ENCODE assay signal across 27 mouse cellular contexts in the genomic region with DNA sequence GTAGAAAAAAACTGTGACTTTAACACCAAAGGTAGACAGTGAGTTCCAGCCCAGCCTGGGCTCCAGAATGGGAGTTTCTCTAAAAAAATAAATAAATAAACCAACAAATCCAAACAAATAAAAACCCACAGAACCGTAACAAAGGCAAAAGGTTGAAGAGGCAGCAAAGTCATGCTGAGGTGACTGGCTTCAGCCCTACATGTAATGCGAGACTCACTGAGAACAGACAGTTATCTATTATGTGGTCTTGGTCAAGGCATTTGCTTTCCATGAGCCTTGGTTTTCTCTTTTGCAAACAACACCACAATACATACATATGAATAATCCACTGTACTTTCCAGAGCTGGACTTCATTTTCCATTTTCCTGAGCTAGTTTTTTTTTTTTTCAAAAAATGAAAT.
"Had no signal": no experiment of that assay in that cellular context is flagged by ENCODE, and none has a peak within 500 bp of the region (broad histone marks: within the 10 kb centered on the region; RNA-seq: fewer than 3 reads in every experiment).

No protein-coding gene starts in this region.

- ATAC-seq: forebrain, embryonic 13.5 days; forebrain, embryonic 14.5 days; forebrain, embryonic 15.5 days; forebrain, embryonic 16.5 days; forebrain, postnatal 0 days had no signal

- H3K27ac ChIP-seq: forebrain, embryonic 10.5 days; forebrain, embryonic 12.5 days; forebrain, embryonic 13.5 days; forebrain, embryonic 15.5 days; gastrocnemius, adult 2 months; heart, adult 2 months; heart, embryonic 10.5 days had no signal

- H3K27me3 ChIP-seq: embryonic facial prominence, embryonic 12.5 days; embryonic facial prominence, embryonic 13.5 days; embryonic facial prominence, embryonic 15.5 days; forebrain, embryonic 12.5 days; forebrain, embryonic 13.5 days; forebrain, embryonic 15.5 days had no signal

- H3K9me3 ChIP-seq: embryonic facial prominence, embryonic 12.5 days; embryonic facial prominence, embryonic 15.5 days; forebrain, embryonic 15.5 days; heart, embryonic 10.5 days had no signal

- DNase-seq: cerebellum, adult 9-11 months; cerebellum, postnatal 10 days; cerebellum, postnatal 14 days; cerebellum, postnatal 25 days; cerebellum, postnatal 36 days; embryo, embryonic 11 days; forebrain, postnatal 0 days; gastrocnemius, adult 2 months; gastrocnemius, postnatal 10 days; gastrocnemius, postnatal 14 days; gastrocnemius, postnatal 25 days; gastrocnemius, postnatal 36 days; heart, adult 11 months; heart, adult 18-20 months; heart, adult 2 months had no signal

- H3K4me2 ChIP-seq: embryonic facial prominence, embryonic 12.5 days; embryonic facial prominence, embryonic 13.5 days; embryonic facial prominence, embryonic 15.5 days; forebrain, embryonic 12.5 days; forebrain, embryonic 13.5 days; forebrain, embryonic 15.5 days had no signal

- H3K9ac ChIP-seq: embryonic facial prominence, embryonic 12.5 days; embryonic facial prominence, embryonic 13.5 days; embryonic facial prominence, embryonic 15.5 days; forebrain, embryonic 12.5 days; forebrain, embryonic 13.5 days; forebrain, embryonic 15.5 days; forebrain, postnatal 0 days had no signal

- H3K4me1 ChIP-seq: forebrain, embryonic 12.5 days; forebrain, embryonic 13.5 days; forebrain, embryonic 15.5 days had no signal

- H3K4me3 ChIP-seq: embryonic facial prominence, embryonic 10.5 days; embryonic facial prominence, embryonic 12.5 days; embryonic facial prominence, embryonic 13.5 days; embryonic facial prominence, embryonic 15.5 days; erythroblast, embryonic 14.5 days; forebrain, embryonic 10.5 days; forebrain, embryonic 12.5 days; forebrain, embryonic 13.5 days; forebrain, embryonic 15.5 days; gastrocnemius, adult 2 months; heart, adult 2 months; heart, embryonic 10.5 days had no signal

- H3K36me3 ChIP-seq: embryonic facial prominence, embryonic 10.5 days; embryonic facial prominence, embryonic 12.5 days; embryonic facial prominence, embryonic 13.5 days; embryonic facial prominence, embryonic 15.5 days; forebrain, embryonic 10.5 days; forebrain, embryonic 12.5 days; forebrain, embryonic 15.5 days; heart, embryonic 10.5 days had no signal
